Mouse (Mus musculus) C2C12 (cell line): Measurements from ENCODE around the gene Net1.

Experiments used
- CTCF ChIP-seq: IDR thresholded peaks from one replicate; pipeline ENCODE4 v1.5.1; 2011; ENCODE audit not compliant: control insufficient read depth, insufficient read depth, insufficient read length
- MAX ChIP-seq: IDR thresholded peaks from one replicate; pipeline ENCODE4 v1.6.1; 2011; ENCODE audit warnings: mild to moderate bottlenecking, control low read depth
- MYOD1 ChIP-seq: IDR thresholded peaks from one replicate; pipeline ENCODE4 v1.6.1; 2011; ENCODE audit warnings: low read depth; ENCODE audit not compliant: control insufficient read depth, insufficient read length
- MYOG ChIP-seq: IDR thresholded peaks from one replicate; pipeline ENCODE4 v1.6.1; 2011; ENCODE audit not compliant: control insufficient read depth, insufficient read length; ENCODE audit errors: extremely low read depth
- USF1 ChIP-seq: IDR thresholded peaks from one replicate; pipeline ENCODE4 v1.6.1; 2011; ENCODE audit warnings: low read depth, mild to moderate bottlenecking, control low read depth, moderate library complexity

DNA sequence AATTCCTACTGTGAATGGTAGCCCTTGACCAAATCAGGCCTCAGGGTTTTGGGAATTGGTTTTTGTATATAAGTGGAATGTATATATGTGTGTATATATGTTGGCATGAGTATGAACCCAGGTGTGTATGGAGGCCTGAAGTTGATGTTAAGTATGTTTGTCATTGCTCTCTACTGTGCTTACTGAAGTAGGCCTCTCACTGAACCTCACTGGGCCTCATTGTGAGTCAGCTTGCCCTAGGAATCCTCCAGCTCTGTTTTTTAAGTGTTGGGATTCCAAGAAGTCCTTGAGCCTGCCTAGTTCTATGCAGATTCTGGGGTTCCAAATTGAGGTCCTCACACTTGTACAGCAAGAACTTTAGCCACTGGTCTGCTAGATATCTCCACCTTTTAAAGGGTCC, 48.1 kb downstream of the Net1 start:
- no peak for TF ChIP-seq CTCF
- TF ChIP-seq USF1: no peak
- no peak for TF ChIP-seq MAX
- TF ChIP-seq MYOG: no peak
- no peak for TF ChIP-seq MYOD1
